Mouse (Mus musculus): ENCODE data around the gene Preb. TPM values are rescaled to one million over a fixed set of nuclear protein-coding genes. Genes with fewer than 3 reads are reported as not detected.
A peak's percentile ranks its signal among the peaks of the same experiment; 100 is the strongest.

The Preb gene
- polyA plus RNA-seq, 1 experiment from 2014 or later, result 88.1 TPM

GRCm38 (mm10) chr5:30998306-30998705, 38.1 kb upstream of the Preb start:
- H3K27ac ChIP-seq (replicated peaks), result no peak overlapping the region
- no peaks in the 10 kb centered on the region for H3K9me3 ChIP-seq (ENCODE audit: control insufficient read depth, low read length)
- no peak overlapping the region for H3K4me3 ChIP-seq (ENCODE audit: low read depth, low read length)
- no peaks in the 10 kb centered on the region for H3K27me3 ChIP-seq (ENCODE audit: control insufficient read depth, insufficient read depth, low read length)
- H3K4me1 ChIP-seq (replicated peaks; ENCODE audit: control insufficient read depth, insufficient read depth), result no peaks in the 10 kb centered on the region
- ATAC-seq (ENCODE audit: low FRiP score, low TSS enrichment), result peak; percentile 73
- no peaks in the 10 kb centered on the region for H3K36me3 ChIP-seq (ENCODE audit: control insufficient read depth, insufficient read depth, low read length)
- WGBS, result 34% methylated on average over 5 of the region's 5 CpGs
- no peak overlapping the region for H3K9ac ChIP-seq (ENCODE audit: low read length)
- TF ChIP-seq CTCF (IDR thresholded peaks at IDR 0.05; ENCODE audit: low read depth) (peak; percentile 89), EP300 (optimal IDR thresholded peaks at IDR 0.05) (no peak)
- H3K4me2 ChIP-seq (replicated peaks; ENCODE audit: low read depth), result no peak overlapping the region
- peak; percentile 71 for DNase-seq (ENCODE audit: low spot score)

GRCm38 (mm10) chr5:30994910-30995635, 34.9 kb upstream of the Preb start:
- WGBS, result 66% methylated on average over 11 of the region's 11 CpGs

GRCm38 (mm10) chr5:30994074-30994473, 33.9 kb upstream of the Preb start:
- no peaks in the 10 kb centered on the region for H3K36me3 ChIP-seq (ENCODE audit: control insufficient read depth, insufficient read depth, low read length)
- no peak overlapping the region for H3K27ac ChIP-seq (replicated peaks)
- no peaks in the 10 kb centered on the region for H3K9me3 ChIP-seq (ENCODE audit: control insufficient read depth, low read length)
- H3K4me1 ChIP-seq (replicated peaks; ENCODE audit: control insufficient read depth, insufficient read depth), result no peaks in the 10 kb centered on the region
- H3K9ac ChIP-seq (ENCODE audit: low read length), result no peak overlapping the region
- ATAC-seq (ENCODE audit: low FRiP score, low TSS enrichment), result no peak
- H3K4me2 ChIP-seq (replicated peaks; ENCODE audit: low read depth), result no peak overlapping the region
- H3K27me3 ChIP-seq (ENCODE audit: control insufficient read depth, insufficient read depth, low read length), result no peaks in the 10 kb centered on the region
- H3K4me3 ChIP-seq (ENCODE audit: low read depth, low read length), result no peak overlapping the region
- DNase-seq (ENCODE audit: low spot score), result no peak
- TF ChIP-seq CTCF (IDR thresholded peaks at IDR 0.05; ENCODE audit: low read depth) (no peak), EP300 (optimal IDR thresholded peaks at IDR 0.05) (no peak)
- WGBS, result 73% methylated on average over 3 of the region's 3 CpGs

More at GRCm38 (mm10) chr5:30994910-30995635, 34.9 kb upstream of the Preb start:
- ATAC-seq (ENCODE audit: low FRiP score, low TSS enrichment) (no peak), DNase-seq (ENCODE audit: low spot score) (no peak)
- no peak for TF ChIP-seq CTCF (IDR thresholded peaks at IDR 0.05; ENCODE audit: low read depth)
- no peak for TF ChIP-seq EP300 (optimal IDR thresholded peaks at IDR 0.05)
- no peak overlapping the region for H3K4me2 ChIP-seq (replicated peaks; ENCODE audit: low read depth)
- H3K27me3 ChIP-seq (ENCODE audit: control insufficient read depth, insufficient read depth, low read length), result no peaks in the 10 kb centered on the region
- H3K9ac ChIP-seq (ENCODE audit: low read length), result no peak overlapping the region
- H3K4me3 ChIP-seq (ENCODE audit: low read depth, low read length), result no peak overlapping the region
- H3K4me1 ChIP-seq (replicated peaks; ENCODE audit: control insufficient read depth, insufficient read depth), result no peaks in the 10 kb centered on the region
- H3K27ac ChIP-seq (replicated peaks), result no peak overlapping the region
- H3K36me3 ChIP-seq (ENCODE audit: control insufficient read depth, insufficient read depth, low read length), result no peaks in the 10 kb centered on the region
- H3K9me3 ChIP-seq (ENCODE audit: control insufficient read depth, low read length), result no peaks in the 10 kb centered on the region

DNA sequence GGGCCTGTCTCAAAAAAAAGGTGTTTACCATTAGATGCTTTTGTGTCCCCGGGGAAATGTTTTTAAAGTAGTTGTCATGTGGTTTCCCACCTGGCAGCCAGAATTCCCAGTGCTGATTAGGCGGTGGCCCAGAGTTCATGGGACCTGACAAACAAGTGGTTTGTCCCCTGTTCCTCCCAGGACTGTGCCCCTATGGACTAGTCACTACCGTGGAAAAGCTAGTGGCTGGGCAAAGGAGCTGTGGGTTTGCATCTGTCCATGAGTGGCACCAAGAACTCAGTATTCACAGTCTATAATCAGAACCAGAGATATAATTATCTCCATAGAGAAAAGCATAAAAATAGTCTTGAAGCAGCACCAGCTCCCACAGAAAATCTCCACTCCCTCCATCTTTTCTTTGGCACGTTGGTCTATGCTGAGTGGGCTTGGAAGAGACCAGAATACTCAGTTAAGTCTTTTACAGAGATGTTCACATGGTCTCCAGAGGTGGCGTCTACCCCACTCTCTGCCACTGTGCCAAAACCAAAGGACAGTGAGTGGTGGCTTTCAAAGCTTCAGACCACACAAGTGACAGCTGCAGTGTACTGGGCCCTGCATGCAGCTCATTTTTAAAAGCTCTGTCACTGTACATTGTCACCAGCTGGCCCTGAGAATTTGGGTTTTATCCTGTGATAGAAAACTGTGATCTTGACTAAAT, 33.0 kb upstream of the Preb start:
- Histone ChIP-seq H3K4me2 (replicated peaks; ENCODE audit: low read depth) (no peak overlapping the region), H3K36me3 (ENCODE audit: control insufficient read depth, insufficient read depth, low read length) (no peaks in the 10 kb centered on the region), H3K4me3 (ENCODE audit: low read depth, low read length) (no peak overlapping the region), H3K27me3 (ENCODE audit: control insufficient read depth, insufficient read depth, low read length) (no peaks in the 10 kb centered on the region), H3K27ac (replicated peaks) (no peak overlapping the region), H3K4me1 (replicated peaks; ENCODE audit: control insufficient read depth, insufficient read depth) (no peaks in the 10 kb centered on the region), H3K9ac (ENCODE audit: low read length) (no peak overlapping the region), H3K9me3 (ENCODE audit: control insufficient read depth, low read length) (no peaks in the 10 kb centered on the region)
- TF ChIP-seq CTCF (IDR thresholded peaks at IDR 0.05; ENCODE audit: low read depth) (no peak), EP300 (optimal IDR thresholded peaks at IDR 0.05) (no peak)
- 69% methylated on average over 5 of the region's 5 CpGs for WGBS
- DNase-seq (ENCODE audit: low spot score) (no peak), ATAC-seq (ENCODE audit: low FRiP score, low TSS enrichment) (no peak)

DNA sequence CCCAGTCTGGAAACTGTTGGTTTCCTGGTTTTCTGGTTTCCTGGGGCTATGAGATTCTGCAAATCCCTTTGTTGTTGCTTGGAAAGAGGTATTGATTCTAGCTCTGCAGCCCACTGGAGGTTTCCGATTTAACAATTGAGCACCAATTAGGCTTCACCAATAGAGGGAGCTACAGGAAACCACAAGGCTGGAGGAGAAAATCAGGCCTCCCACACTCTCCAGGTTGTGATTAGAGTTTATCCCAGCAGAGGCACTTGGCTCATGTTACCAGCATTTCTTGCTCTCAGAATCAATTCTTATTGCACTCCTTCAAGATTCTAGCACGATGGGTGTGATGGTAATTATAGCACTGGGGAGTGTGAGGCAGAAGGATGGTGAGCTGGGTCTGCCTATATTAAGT, 22.2 kb upstream of the Preb start:
- Histone ChIP-seq H3K27ac (replicated peaks) (no peak overlapping the region), H3K4me1 (replicated peaks; ENCODE audit: control insufficient read depth, insufficient read depth) (no peaks in the 10 kb centered on the region), H3K4me2 (replicated peaks; ENCODE audit: low read depth) (no peak overlapping the region), H3K9me3 (ENCODE audit: control insufficient read depth, low read length) (no peaks in the 10 kb centered on the region), H3K36me3 (ENCODE audit: control insufficient read depth, insufficient read depth, low read length) (no peaks in the 10 kb centered on the region), H3K27me3 (ENCODE audit: control insufficient read depth, insufficient read depth, low read length) (no peaks in the 10 kb centered on the region), H3K9ac (ENCODE audit: low read length) (no peak overlapping the region), H3K4me3 (ENCODE audit: low read depth, low read length) (no peak overlapping the region)
- WGBS, result 17% methylated on average over 2 of the region's 2 CpGs
- DNase-seq (ENCODE audit: low spot score), result no peak
- no peak for ATAC-seq (ENCODE audit: low FRiP score, low TSS enrichment)
- peak; percentile 77 for TF ChIP-seq CTCF (IDR thresholded peaks at IDR 0.05; ENCODE audit: low read depth)
- no peak for TF ChIP-seq EP300 (optimal IDR thresholded peaks at IDR 0.05)
